Mouse (Mus musculus) liver, embryonic 11.5 days (tissue): Measurements from ENCODE around the gene Agbl1. TPM values are rescaled to one million over a fixed set of nuclear protein-coding genes. Genes with fewer than 3 reads are reported as not detected.
A peak's percentile ranks its signal among the peaks of the same experiment; 100 is the strongest.

Experiments
- ATAC-seq: fragments of 200-750 bp; cut with Nextera tagmentation; replicated peaks from 2 replicates; pipeline ENCODE4 v1.8.0; 2017; ENCODE audit warnings: moderate number of reproducible peaks, mild to moderate bottlenecking, moderate TSS enrichment, moderate library complexity; ENCODE audit not compliant: low FRiP score
- DNase-seq: peaks from one replicate; pipeline ENCODE4 v3.0.0-alpha.2; 2017; ENCODE audit warnings: low spot score
- H3K27ac ChIP-seq: fragments of 300-500 bp; sonication (generic); 2 replicates; pipeline ENCODE4 v1.5.1; 2014; ENCODE audit warnings: mild to moderate bottlenecking, low read depth, low read length, control low read depth
- H3K27me3 ChIP-seq: fragments of 300-500 bp; sonication (generic); replicated peaks from 2 replicates; pipeline ENCODE4 v1.6.1; 2014; ENCODE audit warnings: low read length, mixed read lengths; ENCODE audit not compliant: control insufficient read depth, insufficient read depth
- H3K36me3 ChIP-seq: fragments of 300-500 bp; sonication (generic); 2 replicates; pipeline ENCODE4 v1.6.1; 2014; ENCODE audit warnings: mild to moderate bottlenecking, low read length, moderate library complexity, mixed read lengths; ENCODE audit not compliant: control insufficient read depth, insufficient read depth
- H3K4me1 ChIP-seq: fragments of 300-500 bp; sonication (generic); replicated peaks from 2 replicates; pipeline ENCODE4 v1.6.1; 2014; ENCODE audit warnings: low read length, mixed read lengths; ENCODE audit not compliant: control insufficient read depth, insufficient read depth
- H3K4me2 ChIP-seq: fragments of 300-500 bp; sonication (generic); 2 replicates; pipeline ENCODE4 v1.6.1; 2014; ENCODE audit warnings: mild to moderate bottlenecking, control low read depth, moderate library complexity
- H3K4me3 ChIP-seq: fragments of 300-500 bp; sonication (generic); 2 replicates; pipeline ENCODE4 v1.5.1; 2014; ENCODE audit warnings: low read depth, low read length, control low read depth
- H3K9ac ChIP-seq: fragments of 300-500 bp; sonication (generic); 2 replicates; pipeline ENCODE4 v1.6.1; 2014; ENCODE audit warnings: low read depth, low read length, control low read depth
- H3K9me3 ChIP-seq: fragments of 300-500 bp; sonication (generic); 2 replicates; pipeline ENCODE4 v1.6.1; 2016; ENCODE audit warnings: low read length, inconsistent platforms, mixed read lengths; ENCODE audit not compliant: control insufficient read depth
- WGBS: fragments of 180-500 bp; shearing (Covaris S2); extraction: QIAGEN DNeasy Blood & Tissue Kit; methylation state at CpG from one replicate; pipeline ENCODE4 v1.1.7; 2014; 5-methylcytosine and 5-hydroxymethylcytosine counted together
- polyA plus RNA-seq: library from polyadenylated mRNA; unstranded; fragments of >200 nt; fragmentation: Nextera tagmentation; extraction: Ambion mirVana; gene quantifications from 2 replicates; pipeline ENCODE4 v1.2.1, GENCODE M21; 2014

Agbl1 gene
- polyA plus RNA-seq, 1 experiment from 2014 or later, result not detected

DNA sequence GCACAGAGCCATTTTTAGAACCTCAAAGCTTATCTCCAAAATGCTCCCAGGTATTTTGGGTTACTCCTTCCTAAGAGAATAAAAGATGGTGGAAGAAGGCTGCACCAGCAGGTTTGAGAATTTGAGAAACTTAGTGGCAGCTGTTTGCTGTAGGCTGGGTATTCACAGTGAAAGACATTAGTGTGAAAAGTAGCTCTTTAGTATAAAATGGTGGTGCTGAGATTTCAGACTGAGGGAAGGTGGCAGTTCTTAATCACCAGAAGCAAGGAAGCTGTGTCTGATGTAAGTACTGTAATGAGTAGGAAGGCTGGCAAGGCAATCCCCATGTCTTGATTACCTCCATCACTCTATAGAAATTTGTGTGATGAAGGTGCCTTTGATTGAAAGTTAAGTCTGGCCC lies 799.3 kb downstream of the Agbl1 start:
- Histone ChIP-seq H3K4me2 (no peak overlapping the region), H3K4me3 (no peak overlapping the region), H3K9ac (no peak overlapping the region), H3K36me3 (no peaks in the 10 kb centered on the region), H3K9me3 (no peaks in the 10 kb centered on the region), H3K4me1 (no peaks in the 10 kb centered on the region), H3K27ac (no peak overlapping the region), H3K27me3 (no peaks in the 10 kb centered on the region)
- no peak for DNase-seq
- no peak for ATAC-seq

DNA sequence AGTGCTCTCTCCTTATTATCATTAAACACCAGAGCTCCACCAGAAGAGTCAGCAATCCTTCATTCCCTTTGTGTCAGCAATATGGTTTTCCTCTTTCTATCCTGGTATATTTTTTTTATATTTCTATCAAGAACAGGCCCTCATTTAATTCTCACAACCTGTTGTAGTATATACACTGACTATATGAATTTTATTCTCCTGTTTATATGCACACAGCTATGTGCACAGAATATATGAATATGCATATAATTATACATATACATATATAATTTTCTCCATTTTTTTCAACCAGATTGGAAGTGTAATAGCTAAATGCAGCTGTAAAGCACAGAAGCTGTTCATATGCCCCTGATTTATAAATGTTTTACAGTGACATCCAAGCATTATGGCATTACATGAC lies 846.3 kb downstream of the Agbl1 start:
- H3K27ac ChIP-seq, result no peak overlapping the region
- H3K36me3 ChIP-seq, result no peaks in the 10 kb centered on the region
- no peaks in the 10 kb centered on the region for H3K9me3 ChIP-seq
- ATAC-seq (no peak), DNase-seq (no peak)
- H3K4me3 ChIP-seq, result no peak overlapping the region
- H3K27me3 ChIP-seq, result no peaks in the 10 kb centered on the region
- H3K4me1 ChIP-seq, result no peaks in the 10 kb centered on the region
- H3K4me2 ChIP-seq, result no peak overlapping the region
- no peak overlapping the region for H3K9ac ChIP-seq

DNA sequence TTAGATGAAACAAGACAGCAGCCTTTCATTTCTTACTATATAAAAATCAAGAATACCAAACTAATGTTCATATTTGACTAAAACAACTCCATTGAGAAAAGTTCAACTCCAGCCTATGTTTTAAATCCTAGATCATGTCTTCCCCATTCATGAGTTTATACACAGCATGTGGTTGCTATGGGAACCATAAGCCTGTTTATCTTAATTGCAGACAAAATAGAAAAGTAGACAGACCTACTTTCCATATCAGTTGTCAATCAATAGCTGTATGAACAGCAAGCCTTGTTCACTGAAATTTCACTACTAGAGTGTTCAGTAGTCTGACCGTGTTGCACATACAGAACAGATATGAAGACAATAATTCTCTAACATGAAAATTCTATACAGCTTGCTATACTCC lies 857.6 kb downstream of the Agbl1 start:
- H3K27ac ChIP-seq, result no peak overlapping the region

GRCm38 (mm10) chr7:77095153-77095552 lies 865.5 kb downstream of the Agbl1 start:
- 14% methylated on average over 2 of the region's 2 CpGs for WGBS
- H3K36me3 ChIP-seq, result no peaks in the 10 kb centered on the region
- H3K27ac ChIP-seq, result no peak overlapping the region

More for the DNA sequence above, 857.6 kb downstream of the Agbl1 start:
- no peak overlapping the region for H3K4me3 ChIP-seq
- no peaks in the 10 kb centered on the region for H3K27me3 ChIP-seq
- 88% methylated on average over 1 of the region's 1 CpGs for WGBS
- H3K4me1 ChIP-seq, result no peaks in the 10 kb centered on the region
- H3K36me3 ChIP-seq, result no peaks in the 10 kb centered on the region
- H3K9ac ChIP-seq, result no peak overlapping the region
- DNase-seq (no peak), ATAC-seq (no peak)
- no peak overlapping the region for H3K4me2 ChIP-seq
- no peaks in the 10 kb centered on the region for H3K9me3 ChIP-seq

DNA sequence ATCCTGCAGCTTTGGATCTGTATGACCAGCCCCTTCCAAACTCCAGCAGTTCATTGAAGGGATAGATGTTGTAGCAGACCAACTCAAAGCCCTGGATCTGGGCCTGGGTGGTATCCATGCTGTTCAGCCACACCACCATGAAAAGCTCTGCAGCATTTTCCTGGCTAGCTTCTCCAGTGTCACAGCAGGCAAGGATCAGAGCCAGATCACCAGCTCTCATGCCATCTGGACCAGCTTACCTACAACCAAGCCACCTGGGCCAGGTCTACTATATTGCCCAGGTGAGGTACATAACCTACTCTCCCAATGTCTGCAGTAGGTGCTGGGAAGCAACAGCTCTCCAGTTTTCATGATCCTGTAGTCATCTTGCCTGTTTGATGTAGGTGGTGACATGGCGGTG lies 884.3 kb downstream of the Agbl1 start:
- ATAC-seq (no peak), DNase-seq (no peak)
- Histone ChIP-seq H3K27me3 (no peaks in the 10 kb centered on the region), H3K9ac (no peak overlapping the region), H3K36me3 (no peaks in the 10 kb centered on the region), H3K4me2 (no peak overlapping the region), H3K9me3 (no peaks in the 10 kb centered on the region), H3K4me3 (no peak overlapping the region), H3K27ac (no peak overlapping the region), H3K4me1 (no peaks in the 10 kb centered on the region)
- WGBS, result 86% methylated on average over 1 of the region's 1 CpGs

More at GRCm38 (mm10) chr7:77095153-77095552, 865.5 kb downstream of the Agbl1 start:
- DNase-seq (no peak), ATAC-seq (no peak)
- no peaks in the 10 kb centered on the region for H3K4me1 ChIP-seq
- H3K9me3 ChIP-seq, result no peaks in the 10 kb centered on the region
- H3K27me3 ChIP-seq, result no peaks in the 10 kb centered on the region
- H3K4me2 ChIP-seq, result no peak overlapping the region
- no peak overlapping the region for H3K4me3 ChIP-seq
- no peak overlapping the region for H3K9ac ChIP-seq

DNA sequence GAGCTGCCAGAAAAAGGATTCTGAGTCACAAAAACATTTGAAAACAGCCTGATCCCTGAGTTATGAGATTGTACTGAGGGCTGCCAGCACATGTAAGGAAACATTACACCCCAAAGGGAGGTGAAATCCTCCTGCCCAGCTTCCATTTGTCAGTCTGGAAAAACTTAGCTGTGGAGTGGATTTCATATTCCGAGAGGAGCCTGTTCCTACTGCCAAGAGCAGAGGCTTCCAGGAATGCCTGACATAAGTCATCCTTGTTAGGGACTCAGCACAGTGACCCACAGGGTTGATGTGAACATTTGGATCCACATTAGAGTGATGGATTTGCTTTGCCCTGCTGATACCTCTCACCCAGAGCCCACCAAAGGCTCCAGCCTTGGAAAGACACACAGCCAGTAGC lies 899.4 kb downstream of the Agbl1 start:
- no peaks in the 10 kb centered on the region for H3K36me3 ChIP-seq
- no peak overlapping the region for H3K4me2 ChIP-seq
- no peak overlapping the region for H3K9ac ChIP-seq
- WGBS, result 42% methylated on average over 1 of the region's 1 CpGs
- no peak for ATAC-seq
- no peak overlapping the region for H3K27ac ChIP-seq
- H3K4me3 ChIP-seq, result no peak overlapping the region
- no peaks in the 10 kb centered on the region for H3K4me1 ChIP-seq
- no peak for DNase-seq
- no peaks in the 10 kb centered on the region for H3K9me3 ChIP-seq
- H3K27me3 ChIP-seq, result no peaks in the 10 kb centered on the region

- no peaks in the 10 kb centered on the region for H3K36me3 ChIP-seq
- no peak overlapping the region for H3K4me2 ChIP-seq
- H3K27me3 ChIP-seq, result no peaks in the 10 kb centered on the region
- H3K4me1 ChIP-seq, result no peaks in the 10 kb centered on the region
- H3K27ac ChIP-seq, result no peak overlapping the region
- no peaks in the 10 kb centered on the region for H3K9me3 ChIP-seq
- no peak overlapping the region for H3K4me3 ChIP-seq
- no peak overlapping the region for H3K9ac ChIP-seq
- DNase-seq (no peak), ATAC-seq (no peak)
- 46% methylated on average over 7 of the region's 7 CpGs for WGBS
These were observed 902.3 kb downstream of the Agbl1 start for GRCm38 (mm10) chr7:77131950-77132349.

DNA sequence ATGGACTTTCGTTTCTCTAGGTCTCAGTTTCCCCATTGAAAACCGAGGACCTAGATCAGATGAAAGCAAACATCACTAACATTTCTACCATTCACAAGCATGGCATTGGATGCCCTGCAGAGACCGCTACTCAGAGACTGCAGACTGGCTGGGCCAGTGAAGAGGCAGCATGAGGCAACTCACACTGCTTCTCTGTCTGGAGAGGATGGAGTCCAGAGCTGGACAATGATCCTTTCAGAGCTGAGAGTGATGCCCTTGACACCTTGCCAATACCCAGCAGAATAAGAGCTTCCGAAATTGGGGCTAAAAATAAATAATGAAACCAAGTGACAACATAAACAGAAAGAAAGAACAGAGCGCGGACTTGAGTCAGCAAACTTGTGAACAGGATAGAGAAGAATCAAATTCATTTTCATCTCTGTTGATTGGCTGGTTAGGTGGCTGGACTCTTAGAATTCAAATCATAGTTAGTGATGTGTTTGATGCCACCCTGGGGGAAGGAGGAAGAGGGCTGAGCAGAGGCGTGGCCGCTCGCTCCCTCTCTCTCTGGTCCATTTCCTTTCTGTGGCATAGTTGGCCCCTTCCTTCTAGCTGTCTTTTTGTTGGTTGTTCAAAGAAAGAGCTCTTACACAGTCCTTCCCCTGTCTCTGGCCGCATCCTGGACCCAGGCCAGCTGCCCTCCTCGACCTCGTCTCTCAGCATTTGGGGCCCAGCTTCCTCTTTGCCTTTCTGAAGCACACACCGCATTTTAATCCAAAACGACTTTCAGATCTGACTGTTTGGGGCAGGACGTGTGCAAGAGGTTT lies 903.1 kb downstream of the Agbl1 start:
- DNase-seq, result no peak
- 54% methylated on average over 15 of the region's 15 CpGs for WGBS
- Histone ChIP-seq H3K36me3 (no peaks in the 10 kb centered on the region), H3K27me3 (no peaks in the 10 kb centered on the region), H3K9ac (no peak overlapping the region), H3K9me3 (no peaks in the 10 kb centered on the region), H3K27ac (no peak overlapping the region), H3K4me1 (no peaks in the 10 kb centered on the region), H3K4me2 (no peak overlapping the region), H3K4me3 (no peak overlapping the region)
- peak; percentile 49 for ATAC-seq

DNA sequence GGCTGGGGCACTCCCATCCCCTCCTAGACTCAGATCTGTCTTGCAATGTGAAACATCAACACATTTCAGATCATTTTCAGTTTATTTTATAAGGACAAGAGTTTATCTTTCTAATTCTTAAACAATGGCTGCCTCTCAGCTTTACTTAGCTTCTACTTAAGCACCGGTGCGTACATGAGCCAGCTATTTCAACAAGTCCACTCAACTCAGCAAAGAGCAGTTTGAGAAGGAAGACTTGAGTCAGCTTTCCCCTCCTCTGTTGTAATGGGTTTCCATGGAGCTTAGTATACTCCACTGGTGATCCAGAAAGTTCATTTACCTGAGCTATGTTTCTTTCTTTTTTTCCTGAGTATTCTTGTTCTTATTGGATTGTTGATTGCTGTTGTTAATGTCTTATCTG lies 905.2 kb downstream of the Agbl1 start:
- Histone ChIP-seq H3K9ac (no peak overlapping the region), H3K27ac (no peak overlapping the region), H3K4me2 (no peak overlapping the region), H3K4me1 (no peaks in the 10 kb centered on the region), H3K9me3 (no peaks in the 10 kb centered on the region), H3K36me3 (no peaks in the 10 kb centered on the region), H3K4me3 (no peak overlapping the region), H3K27me3 (no peaks in the 10 kb centered on the region)
- DNase-seq (no peak), ATAC-seq (no peak)
- WGBS, result 90% methylated on average over 2 of the region's 2 CpGs
